Mouse (Mus musculus) MN1 (cell line): ENCODE measurements at regions not wholly inside any gene's neighbourhood (a gene's known extent, or its start where the extent isn't known, plus 50 kb on each side); places are given as distances from the start of the nearest gene placed in this dataset.

Source experiments
- DNase-seq: peaks from one replicate; pipeline ENCODE4 v3.0.0-alpha.2; 2016; ENCODE audit warnings: low spot score

GRCm38 (mm10) chr9:90827474-90827873, 534.7 kb upstream of the Zic4 start:
- DNase-seq, result no peak

- DNase-seq, result no peak
Measured at GRCm38 (mm10) chr9:90828701-90829100, 533.5 kb upstream of the Zic4 start.

GRCm38 (mm10) chr9:90830704-90831103, 531.5 kb upstream of the Zic4 start:
- no peak for DNase-seq

GRCm38 (mm10) chr9:90833743-90834539, 528.3 kb upstream of the Zic4 start:
- DNase-seq, result no peak

GRCm38 (mm10) chr9:90838184-90838926, 523.9 kb upstream of the Zic4 start:
- no peak for DNase-seq

GRCm38 (mm10) chr9:90851044-90851443, 511.2 kb upstream of the Zic4 start:
- DNase-seq, result no peak

- DNase-seq, result no peak
Measured at GRCm38 (mm10) chr9:90871636-90872035, 490.6 kb upstream of the Zic4 start.

GRCm38 (mm10) chr9:90884467-90884866, 477.7 kb upstream of the Zic4 start:
- no peak for DNase-seq

- no peak for DNase-seq
Measured at GRCm38 (mm10) chr9:90887405-90887804, 474.8 kb upstream of the Zic4 start.

GRCm38 (mm10) chr9:90890801-90891200, 471.4 kb upstream of the Zic4 start:
- no peak for DNase-seq

GRCm38 (mm10) chr9:90892816-90893215, 469.4 kb upstream of the Zic4 start:
- DNase-seq, result no peak

- no peak for DNase-seq
Measured at GRCm38 (mm10) chr9:90903557-90903956, 458.7 kb upstream of the Zic4 start.

- no peak for DNase-seq
Measured at GRCm38 (mm10) chr9:90906106-90906505, 456.1 kb upstream of the Zic4 start.

- DNase-seq, result no peak
Measured at GRCm38 (mm10) chr9:90906684-90907083, 455.5 kb upstream of the Zic4 start.

- DNase-seq, result no peak
Measured at GRCm38 (mm10) chr9:90954613-90955012, 407.6 kb upstream of the Zic4 start.

GRCm38 (mm10) chr9:90961436-90961835, 400.8 kb upstream of the Zic4 start:
- DNase-seq, result no peak

GRCm38 (mm10) chr9:90964043-90964442, 398.2 kb upstream of the Zic4 start:
- no peak for DNase-seq

GRCm38 (mm10) chr9:90978730-90979129, 383.5 kb upstream of the Zic4 start:
- DNase-seq, result no peak

GRCm38 (mm10) chr9:90980023-90980802, 382.0 kb upstream of the Zic4 start:
- DNase-seq, result no peak

GRCm38 (mm10) chr9:90999178-90999577, 363.0 kb upstream of the Zic4 start:
- DNase-seq, result no peak

GRCm38 (mm10) chr9:91004214-91004613, 358.0 kb upstream of the Zic4 start:
- DNase-seq, result no peak

- DNase-seq, result no peak
Measured at GRCm38 (mm10) chr9:91040546-91040945, 321.7 kb upstream of the Zic4 start.

GRCm38 (mm10) chr9:91048569-91048968, 313.6 kb upstream of the Zic4 start:
- no peak for DNase-seq
